8 mouse cellular contexts compared by ENCODE assay signal in the genomic region with DNA sequence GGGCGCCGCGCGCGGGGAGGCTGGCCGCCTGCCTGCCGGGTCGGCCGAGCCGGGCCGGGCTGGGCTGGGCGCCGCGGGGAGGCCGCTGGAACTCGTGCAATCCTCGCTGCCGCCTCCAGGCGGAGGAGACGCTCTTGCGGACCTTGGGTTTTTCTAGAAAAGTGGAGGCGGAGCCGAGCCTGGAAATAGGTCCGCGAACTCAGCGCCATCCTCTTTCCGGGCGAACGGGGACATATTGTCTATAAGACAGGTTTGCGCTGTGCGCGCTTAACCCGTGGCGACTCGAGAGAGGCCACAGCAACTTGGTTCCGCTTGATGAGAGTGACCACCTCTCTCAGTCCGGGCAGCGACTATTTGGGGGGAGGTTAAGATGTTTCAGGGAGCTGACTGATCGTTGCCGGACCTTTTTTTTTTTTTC. TPM values are rescaled to one million over a fixed set of nuclear protein-coding genes. Genes with fewer than 3 reads are reported as not detected.
A peak's percentile ranks its signal among the peaks of the same experiment; 100 is the strongest.
DNase-seq lines count a peak whose midpoint lies in the region; ATAC-seq lines count a peak whose summit lies in the region.

No protein-coding gene starts in this region.

- H3K27ac ChIP-seq in brown adipose tissue, adult 24 weeks (replicated peaks; ENCODE audit: low read depth, low read length): peak overlapping the region; percentile 98
- H3K27ac ChIP-seq in heart, embryonic 13.5 days (replicated peaks): peak overlapping the region; percentile 99
- peak overlapping the region; percentile 98 for H3K27ac ChIP-seq in liver, embryonic 12.5 days
- H3K27ac ChIP-seq in stomach, embryonic 14.5 days (ENCODE audit: low read length): peak overlapping the region; percentile 98

- no peaks in the 10 kb centered on the region for H3K27me3 ChIP-seq in heart, embryonic 13.5 days (replicated peaks)
- no peaks in the 10 kb centered on the region for H3K27me3 ChIP-seq in liver, embryonic 12.5 days (replicated peaks)
- no peaks in the 10 kb centered on the region for H3K27me3 ChIP-seq in stomach, embryonic 14.5 days (ENCODE audit: control insufficient read depth, insufficient read depth, low read length)

- no peaks in the 10 kb centered on the region for H3K9me3 ChIP-seq in heart, embryonic 13.5 days
- no peaks in the 10 kb centered on the region for H3K9me3 ChIP-seq in liver, embryonic 12.5 days (replicated peaks)
- no peaks in the 10 kb centered on the region for H3K9me3 ChIP-seq in stomach, embryonic 14.5 days (ENCODE audit: control insufficient read depth, low read depth, low read length)

- peaks cover 6% of the 10 kb centered on the region; the same call in 1 of the 2 replicates for H3K4me1 ChIP-seq in brown adipose tissue, adult 24 weeks (ENCODE audit: control insufficient read depth, insufficient read depth, insufficient read length, low read length)
- peaks cover 36% of the 10 kb centered on the region for H3K4me1 ChIP-seq in heart, embryonic 13.5 days
- H3K4me1 ChIP-seq in liver, embryonic 12.5 days: peaks cover 45% of the 10 kb centered on the region
- peaks cover 5% of the 10 kb centered on the region for H3K4me1 ChIP-seq in stomach, embryonic 14.5 days (ENCODE audit: control insufficient read depth, insufficient read depth, low read length)

- WGBS in heart, embryonic 13.5 days: under 1% methylated on average over 40 of the region's 40 CpGs
- WGBS in liver, embryonic 12.5 days (ENCODE audit: insufficient replicate concordance): under 1% methylated on average over 39 of the region's 40 CpGs
- WGBS in stomach, embryonic 14.5 days: under 1% methylated on average over 39 of the region's 40 CpGs

- DNase-seq in CD4-positive, CD25-positive, alpha-beta regulatory T cell, adult 2 months (ENCODE audit: low read depth, low spot score): peak; percentile 95
- DNase-seq in kidney, postnatal 10 days: peak; percentile 94
- DNase-seq in naive thymus-derived CD4-positive, alpha-beta T cell, adult 2 months (ENCODE audit: low read depth): peak; percentile 96

- H3K9ac ChIP-seq in heart, embryonic 13.5 days: peak overlapping the region; percentile 100
- peak overlapping the region; percentile 99 for H3K9ac ChIP-seq in liver, embryonic 12.5 days
- H3K9ac ChIP-seq in stomach, embryonic 14.5 days (replicated peaks; ENCODE audit: low read depth, low read length): peak overlapping the region; percentile 98

- H3K36me3 ChIP-seq in heart, embryonic 13.5 days: peaks cover 45% of the 10 kb centered on the region
- peaks cover 47% of the 10 kb centered on the region for H3K36me3 ChIP-seq in liver, embryonic 12.5 days
- H3K36me3 ChIP-seq in stomach, embryonic 14.5 days (ENCODE audit: control insufficient read depth, insufficient read depth, low read length): peaks cover 38% of the 10 kb centered on the region

- peak; percentile 80 for ATAC-seq in erythroid progenitor cell, adult 5-6 weeks (replicated peaks; ENCODE audit: low FRiP score, poor library complexity, severe bottlenecking)
- ATAC-seq in heart, embryonic 13.5 days (ENCODE audit: extremely low read depth, insufficient number of reproducible peaks, low FRiP score, low TSS enrichment): peak; percentile 47
- peak; percentile 53 for ATAC-seq in liver, embryonic 12.5 days
- ATAC-seq in stomach, embryonic 14.5 days (ENCODE audit: insufficient number of reproducible peaks, insufficient read depth, low FRiP score, low read depth): peak; percentile 61

- H3K4me3 ChIP-seq in brown adipose tissue, adult 24 weeks (ENCODE audit: insufficient read depth, low read depth, low read length): peak overlapping the region; percentile 87
- H3K4me3 ChIP-seq in heart, embryonic 13.5 days: peak overlapping the region; percentile 92
- peak overlapping the region; percentile 95 for H3K4me3 ChIP-seq in liver, embryonic 12.5 days
- peak overlapping the region; percentile 87 for H3K4me3 ChIP-seq in stomach, embryonic 14.5 days (ENCODE audit: low read depth, low read length)

- peak overlapping the region; percentile 76 for H3K4me2 ChIP-seq in heart, embryonic 13.5 days
- H3K4me2 ChIP-seq in liver, embryonic 12.5 days: peak overlapping the region; percentile 78
- peak overlapping the region; percentile 53 for H3K4me2 ChIP-seq in stomach, embryonic 14.5 days (replicated peaks; ENCODE audit: low read depth, low read length)

RNA-seq across cellular contexts. Expression of a gene that starts 0.8 kb away (rescaled TPM):
- 2,477 and 2,768 TPM in 2 replicates for polyA plus RNA-seq in brown adipose tissue, adult 24 weeks (2012; ENCODE audit: insufficient read depth, insufficient read length, missing spikeins)
- total RNA-seq in erythroid progenitor cell, adult 5-6 weeks (2015; ENCODE audit: low replicate concordance): 3,144 and 3,174 TPM in 2 replicates
- total RNA-seq in erythroid progenitor cell, adult 5-6 weeks (2017; ENCODE audit: low replicate concordance): 507 and 1,044 TPM in 2 replicates
- polyA plus RNA-seq in heart, embryonic 13.5 days (2015; fragmentation: Nextera tagmentation; extraction: Ambion mirVana): 849 and 910 TPM in 2 replicates
- 673 and 675 TPM in 2 replicates for polyA plus RNA-seq in liver, embryonic 12.5 days (2016; fragmentation: Nextera tagmentation; extraction: Ambion mirVana)
- 1,351 and 1,352 TPM in 2 replicates for polyA plus RNA-seq in stomach, embryonic 14.5 days (2014; fragmentation: Nextera tagmentation; extraction: Ambion mirVana)

RNA-seq across cellular contexts. Expression of a gene that starts 58.9 kb away (rescaled TPM):
- polyA plus RNA-seq in brown adipose tissue, adult 24 weeks (2012; ENCODE audit: insufficient read depth, insufficient read length, missing spikeins): 5.4 and 6.1 TPM in 2 replicates
- 15.1 and 18.0 TPM in 2 replicates for total RNA-seq in erythroid progenitor cell, adult 5-6 weeks (2015; ENCODE audit: low replicate concordance)
- 6.3 and 15.4 TPM in 2 replicates for total RNA-seq in erythroid progenitor cell, adult 5-6 weeks (2017; ENCODE audit: low replicate concordance)
- polyA plus RNA-seq in heart, embryonic 13.5 days (2015; fragmentation: Nextera tagmentation; extraction: Ambion mirVana): 4.8 and 5.5 TPM in 2 replicates
- 3.0 and 3.3 TPM in 2 replicates for polyA plus RNA-seq in liver, embryonic 12.5 days (2016; fragmentation: Nextera tagmentation; extraction: Ambion mirVana)
- polyA plus RNA-seq in stomach, embryonic 14.5 days (2014; fragmentation: Nextera tagmentation; extraction: Ambion mirVana): 4.5 and 5.3 TPM in 2 replicates

Comparison
In these comparisons a context has a peak if more than half of its experiments do, and no peak if none do; other contexts are left out.
1. Peak in every context shown above with its lines: DNase-seq, ATAC-seq, H3K4me3 ChIP-seq and H3K27ac ChIP-seq.